Mouse (Mus musculus): ENCODE results near the gene Trpm2.

GRCm38 (mm10) chr10:78009945-78010293 lies 39.6 kb upstream of the Trpm2 start, which contains the start of gene Pfkl:
- TF ChIP-seq CTCF (IDR thresholded peaks at IDR 0.05; ENCODE audit: extremely low read depth, insufficient read depth, insufficient read length, insufficient replicate concordance) = no peak
- TF ChIP-seq POLR2A (IDR thresholded peaks at IDR 0.05; ENCODE audit: low read depth, low read length) = no peak

Measured in spleen, adult 2 months (tissue).